Mouse (Mus musculus) thymus, adult 2 months (tissue): ENCODE measurements around the gene Ifnar1. TPM values are rescaled to one million over a fixed set of nuclear protein-coding genes. Genes with fewer than 3 reads are reported as not detected.

Source experiments
- DNase-seq: peaks from one replicate; pipeline ENCODE4 v3.0.0; 2021
- H3K27ac ChIP-seq: fragments of 200-500 bp; 2 replicates; pipeline ENCODE4 v1.5.1; 2012; ENCODE audit warnings: low read length, control low read depth; ENCODE audit not compliant: control insufficient read depth, insufficient read depth
- H3K27me3 ChIP-seq: fragments of 200-500 bp; 2 replicates; pipeline ENCODE4 v1.6.1; 2012; ENCODE audit warnings: mild to moderate bottlenecking, low read length, moderate library complexity, mixed read lengths; ENCODE audit not compliant: control insufficient read depth, insufficient read depth
- H3K36me3 ChIP-seq: fragments of 200-500 bp; 2 replicates; pipeline ENCODE4 v1.6.1; 2012; ENCODE audit warnings: mild to moderate bottlenecking, low read length, moderate library complexity; ENCODE audit not compliant: control insufficient read depth, insufficient read depth
- H3K4me1 ChIP-seq: fragments of 200-500 bp; replicated peaks from 2 replicates; pipeline ENCODE4 v1.6.1; 2012; ENCODE audit warnings: low read length; ENCODE audit not compliant: control insufficient read depth, insufficient read depth
- H3K4me3 ChIP-seq: fragments of 200-500 bp; 2 replicates; pipeline ENCODE4 v1.5.1; 2012; ENCODE audit warnings: mild to moderate bottlenecking, low read length, control low read depth, moderate library complexity; ENCODE audit not compliant: control insufficient read depth, insufficient read depth
- CTCF ChIP-seq: fragments of 200-500 bp; IDR thresholded peaks from 2 replicates; pipeline ENCODE4 v1.5.1; 2012; ENCODE audit warnings: mild to moderate bottlenecking, control low read depth, low read length, moderate library complexity, borderline replicate concordance; ENCODE audit not compliant: control insufficient read depth, poor library complexity, insufficient read depth; ENCODE audit errors: extremely low read depth
- POLR2A ChIP-seq: fragments of 200-500 bp; IDR thresholded peaks from 2 replicates; pipeline ENCODE4 v1.6.1; 2012; ENCODE audit warnings: mild to moderate bottlenecking, low read length, control low read depth, moderate library complexity; ENCODE audit not compliant: control insufficient read depth, poor library complexity, insufficient read depth; ENCODE audit errors: extremely low read depth
- WGBS: fragments of 180-500 bp; shearing (Covaris S2); methylation state at CpG from one replicate; pipeline ENCODE4 v1.1.7; 2018; 5-methylcytosine and 5-hydroxymethylcytosine counted together
- polyA plus RNA-seq: library from polyadenylated mRNA; depleted of rRNA; stranded (reverse); fragments of >200 nt; gene quantifications from 2 replicates; pipeline ENCODE4 v1.2.3, GENCODE M21; 2012

Gene Ifnar1
- polyA plus RNA-seq, 1 experiment: 47.0 TPM

DNA sequence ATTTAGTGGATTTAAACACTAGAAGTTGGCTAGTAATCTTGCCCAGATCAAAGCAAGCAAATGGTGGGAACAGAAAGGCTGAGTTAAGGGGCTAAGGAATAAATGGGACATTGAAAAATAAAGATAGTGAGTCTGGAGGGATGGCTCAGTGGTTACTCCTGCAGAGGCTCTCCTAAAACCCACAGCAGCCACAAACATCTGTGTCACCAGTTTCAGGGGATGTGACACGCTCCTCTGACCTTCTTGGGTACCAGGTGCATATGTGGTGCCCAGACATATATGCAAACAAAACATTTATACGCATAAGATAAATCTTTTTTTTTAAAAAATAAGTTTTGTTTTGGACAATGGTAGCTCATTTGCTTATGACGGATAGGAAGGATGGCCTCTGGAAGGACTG, 25.6 kb upstream of the Ifnar1 start:
- no peaks in the 10 kb centered on the region for H3K36me3 ChIP-seq
- TF ChIP-seq POLR2A (no peak), CTCF (no peak)
- H3K4me1 ChIP-seq: peaks cover 51% of the 10 kb centered on the region
- peak overlapping the region; percentile 97 for H3K27ac ChIP-seq
- DNase-seq: peak; percentile 53
- H3K4me3 ChIP-seq: peak overlapping the region; percentile 30; the same call in 1 of the 2 replicates
- H3K27me3 ChIP-seq: no peaks in the 10 kb centered on the region
- 31% methylated on average over 3 of the region's 3 CpGs for WGBS

GRCm38 (mm10) chr16:91459841-91460370, 25.1 kb upstream of the Ifnar1 start:
- H3K4me1 ChIP-seq: peaks cover 52% of the 10 kb centered on the region
- WGBS: 65% methylated on average over 11 of the region's 11 CpGs
- peak; percentile 68 for DNase-seq
- no peaks in the 10 kb centered on the region for H3K27me3 ChIP-seq
- H3K4me3 ChIP-seq: no peak overlapping the region
- peak; percentile 67; the same call in 1 of the 2 replicates for TF ChIP-seq CTCF
- no peak for TF ChIP-seq POLR2A
- peak overlapping the region; percentile 97 for H3K27ac ChIP-seq
- H3K36me3 ChIP-seq: no peaks in the 10 kb centered on the region

DNA sequence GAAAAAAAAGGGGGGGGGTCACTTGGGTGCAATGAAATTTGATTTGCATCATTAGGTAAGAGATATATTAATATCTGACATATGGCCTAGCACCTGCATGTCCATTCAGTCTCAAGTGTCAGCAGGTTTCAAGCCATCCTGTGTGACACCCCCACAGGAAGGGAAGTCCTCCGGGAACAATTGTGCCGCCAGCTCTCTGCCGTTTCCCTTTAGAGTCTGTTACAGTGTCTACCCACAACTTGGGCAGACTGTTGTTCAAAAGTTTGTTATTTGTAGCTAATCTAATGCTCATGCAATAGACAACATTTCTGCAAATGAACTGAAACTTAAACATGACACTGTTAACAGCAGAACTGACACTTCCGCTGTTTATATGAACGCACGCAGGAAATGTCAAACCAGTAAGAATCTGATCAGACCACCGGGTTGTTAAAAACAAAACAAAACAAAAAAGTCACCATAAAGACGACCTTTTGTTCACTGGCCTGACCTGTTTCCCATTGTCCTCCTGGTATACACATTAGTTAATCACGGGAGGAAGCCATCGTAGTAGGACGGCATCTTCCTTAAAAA, 23.9 kb upstream of the Ifnar1 start:
- WGBS: 7% methylated on average over 11 of the region's 11 CpGs
- no peak for DNase-seq
- no peak for TF ChIP-seq POLR2A
- no peak for TF ChIP-seq CTCF
- no peaks in the 10 kb centered on the region for H3K27me3 ChIP-seq
- peaks cover 51% of the 10 kb centered on the region for H3K4me1 ChIP-seq
- no peaks in the 10 kb centered on the region for H3K36me3 ChIP-seq
- peak overlapping the region; percentile 13; the same call in 1 of the 2 replicates for H3K4me3 ChIP-seq
- peak overlapping the region; percentile 97 for H3K27ac ChIP-seq

GRCm38 (mm10) chr16:91461773-91462181, 23.3 kb upstream of the Ifnar1 start:
- H3K4me1 ChIP-seq: peaks cover 54% of the 10 kb centered on the region
- H3K4me3 ChIP-seq: no peak overlapping the region
- 50% methylated on average over 9 of the region's 9 CpGs for WGBS
- H3K36me3 ChIP-seq: no peaks in the 10 kb centered on the region
- TF ChIP-seq POLR2A (no peak), CTCF (no peak)
- no peak overlapping the region for H3K27ac ChIP-seq
- no peak for DNase-seq
- no peaks in the 10 kb centered on the region for H3K27me3 ChIP-seq

DNA sequence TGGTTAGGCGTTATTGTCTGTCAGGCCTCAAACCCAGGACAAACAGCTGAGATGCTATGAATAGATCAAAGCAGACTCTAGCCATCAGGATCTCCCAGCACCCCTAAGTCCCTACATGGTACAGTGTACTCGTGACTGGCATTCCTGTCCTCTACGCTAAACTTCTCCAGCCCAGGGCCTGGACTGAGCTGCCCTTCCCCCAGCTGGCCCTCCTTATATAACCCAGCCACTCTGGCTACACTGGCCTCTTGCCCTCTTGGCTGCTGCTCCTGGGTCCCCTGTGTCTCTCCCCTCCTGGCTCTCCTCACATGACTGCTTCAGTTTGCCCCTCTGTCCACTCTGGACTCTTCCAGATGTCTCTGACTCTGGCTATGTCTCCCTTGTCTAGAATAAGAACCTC, 22.4 kb upstream of the Ifnar1 start:
- no peak for DNase-seq
- WGBS: 74% methylated on average over 3 of the region's 3 CpGs
- Histone ChIP-seq H3K4me3 (no peak overlapping the region), H3K4me1 (peaks cover 50% of the 10 kb centered on the region), H3K27ac (no peak overlapping the region), H3K27me3 (no peaks in the 10 kb centered on the region), H3K36me3 (no peaks in the 10 kb centered on the region)
- TF ChIP-seq POLR2A (no peak), CTCF (no peak)

GRCm38 (mm10) chr16:91463400-91463799, 21.6 kb upstream of the Ifnar1 start:
- TF ChIP-seq CTCF (no peak), POLR2A (no peak)
- Histone ChIP-seq H3K4me3 (no peak overlapping the region), H3K27me3 (no peaks in the 10 kb centered on the region), H3K27ac (no peak overlapping the region), H3K36me3 (no peaks in the 10 kb centered on the region), H3K4me1 (peaks cover 47% of the 10 kb centered on the region)
- DNase-seq: no peak
- WGBS: 85% methylated on average over 2 of the region's 2 CpGs
